Mouse (Mus musculus) CH12.LX (cell line): Measurements from ENCODE around the gene Fabp2. TPM values are rescaled to one million over a fixed set of nuclear protein-coding genes. Genes with fewer than 3 reads are reported as not detected.

Experiments
- DNase-seq: peaks from one replicate; pipeline ENCODE4 v3.0.0-alpha.2; 2013; ENCODE audit errors: extremely low read depth
- H3K27ac ChIP-seq: 2 replicates; pipeline ENCODE4 v1.5.1; 2012; ENCODE audit warnings: low read depth, mild to moderate bottlenecking, control low read depth, moderate library complexity; ENCODE audit not compliant: insufficient read depth
- H3K27me3 ChIP-seq: replicated peaks from 2 replicates; pipeline ENCODE3; 2012; ENCODE audit warnings: inconsistent platforms
- H3K36me3 ChIP-seq, 2 experiments: replicated peaks in 1 of 2; 2 replicates each; pipeline versions ENCODE3 to v1.6.1; 2012; ENCODE audit warnings: inconsistent platforms in 1 of 2, low read length in 1 of 2, mild to moderate bottlenecking in 1 of 2, mixed read lengths in 1 of 2, moderate library complexity in 1 of 2; ENCODE audit not compliant: control insufficient read depth in 1 of 2, insufficient read depth in 1 of 2
- H3K4me1 ChIP-seq, 2 experiments: 2 replicates each; pipeline ENCODE4 v1.6.1; 2012; ENCODE audit warnings: inconsistent platforms in 1 of 2, moderate library complexity in 1 of 2; ENCODE audit not compliant: insufficient read depth in 2 of 2, control insufficient read depth in 1 of 2
- H3K4me2 ChIP-seq: 2 replicates; pipeline ENCODE4 v1.6.1; 2012; ENCODE audit warnings: low read depth, mild to moderate bottlenecking, control low read depth; ENCODE audit not compliant: poor library complexity, insufficient read depth, severe bottlenecking
- H3K4me3 ChIP-seq, 3 experiments: fragments of 150-350 bp in 1 of 3; sonication (generic) in 1 of 3; replicated peaks in 1 of 3; 2 replicates each; pipeline versions ENCODE3 to v1.5.1; 2011 to 2012; ENCODE audit warnings: low read depth in 2 of 3, low read length in 2 of 3, mild to moderate bottlenecking in 2 of 3, moderate library complexity in 2 of 3, control low read depth in 1 of 3, improper control_type of control experiment in 1 of 3, inconsistent platforms in 1 of 3, mixed read lengths in 1 of 3; ENCODE audit not compliant: poor library complexity in 1 of 3
- H3K79me2 ChIP-seq: replicated peaks from 2 replicates; pipeline ENCODE4 v1.6.1; 2012; ENCODE audit warnings: mild to moderate bottlenecking, moderate library complexity; ENCODE audit not compliant: control insufficient read depth, poor library complexity, insufficient read depth, severe bottlenecking; ENCODE audit errors: extremely low read depth
- H3K9ac ChIP-seq: 2 replicates; pipeline ENCODE4 v1.6.1; 2012; ENCODE audit warnings: low read depth, mild to moderate bottlenecking, control low read depth, moderate library complexity; ENCODE audit not compliant: insufficient read depth
- H3K9me3 ChIP-seq: replicated peaks from 2 replicates; pipeline ENCODE3; 2012; ENCODE audit warnings: low read length, inconsistent platforms, mixed read lengths
- E2F4 ChIP-seq: IDR thresholded peaks from 2 replicates; pipeline ENCODE4 v1.6.1; 2011; ENCODE audit warnings: low read depth, low read length, improper control_type of control experiment; ENCODE audit not compliant: insufficient replicate concordance
- EP300 ChIP-seq: IDR thresholded peaks from 2 replicates; pipeline ENCODE4 v1.6.1; 2011; ENCODE audit warnings: low read length, improper control_type of control experiment
- ETS1 ChIP-seq: conservative IDR thresholded peaks from 2 replicates; pipeline ENCODE4 v1.6.1; 2012; ENCODE audit warnings: low read depth, mild to moderate bottlenecking, inconsistent platforms, low read length, improper control_type of control experiment, moderate library complexity
- HCFC1 ChIP-seq: IDR thresholded peaks from 2 replicates; pipeline ENCODE4 v1.6.1; 2012; ENCODE audit warnings: low read depth, mild to moderate bottlenecking, inconsistent platforms, low read length, improper control_type of control experiment
- IRF4 ChIP-seq: IDR thresholded peaks from 2 replicates; pipeline ENCODE4 v1.6.1; 2014; ENCODE audit warnings: low read depth, mild to moderate bottlenecking, inconsistent platforms, low read length, improper control_type of control experiment
- KAT2A ChIP-seq: IDR thresholded peaks from 2 replicates; pipeline ENCODE4 v1.6.1; 2012; ENCODE audit warnings: low read length, improper control_type of control experiment, inconsistent platforms; ENCODE audit not compliant: insufficient replicate concordance
- MAFK ChIP-seq: IDR thresholded peaks from 2 replicates; pipeline ENCODE4 v1.6.1; 2011; ENCODE audit warnings: low read length, improper control_type of control experiment; ENCODE audit not compliant: insufficient replicate concordance
- MAX ChIP-seq: IDR thresholded peaks from 2 replicates; pipeline ENCODE4 v1.6.1; 2011; ENCODE audit warnings: low read length, improper control_type of control experiment
- MYC ChIP-seq: IDR thresholded peaks from 2 replicates; pipeline ENCODE4 v1.6.1; 2011; ENCODE audit warnings: low read depth, mild to moderate bottlenecking, improper control_type of control experiment, low read length
- NELFE ChIP-seq: IDR thresholded peaks from 2 replicates; pipeline ENCODE4 v1.6.1; 2011; ENCODE audit warnings: low read depth, low read length, improper control_type of control experiment
- PAX5 ChIP-seq: IDR thresholded peaks from 2 replicates; pipeline ENCODE4 v1.6.1; 2012; ENCODE audit warnings: low read length, inconsistent platforms, mixed read lengths
- POLR2A ChIP-seq: IDR thresholded peaks from 2 replicates; pipeline ENCODE4 v1.6.1; 2011; ENCODE audit warnings: low read depth, mild to moderate bottlenecking, improper control_type of control experiment, low read length
- RAD21 ChIP-seq: IDR thresholded peaks from 2 replicates; pipeline ENCODE4 v1.6.1; 2011; ENCODE audit warnings: low read depth, mild to moderate bottlenecking, low read length, improper control_type of control experiment, moderate library complexity
- SIN3A ChIP-seq: IDR thresholded peaks from 2 replicates; pipeline ENCODE4 v1.6.1; 2012; ENCODE audit warnings: low read length, improper control_type of control experiment, inconsistent platforms
- SMC3 ChIP-seq: IDR thresholded peaks from 2 replicates; pipeline ENCODE4 v1.6.1; 2011; ENCODE audit warnings: low read depth, low read length, improper control_type of control experiment
- TBP ChIP-seq: conservative IDR thresholded peaks from 2 replicates; pipeline ENCODE4 v1.6.1; 2011; ENCODE audit warnings: low read depth, low read length, improper control_type of control experiment
- TCF12 ChIP-seq: IDR thresholded peaks from 2 replicates; pipeline ENCODE4 v1.6.1; 2014; ENCODE audit warnings: low read depth, mild to moderate bottlenecking, inconsistent platforms, low read length, improper control_type of control experiment
- USF1 ChIP-seq: IDR thresholded peaks from 2 replicates; pipeline ENCODE4 v1.6.1; 2014; ENCODE audit warnings: low read depth, mild to moderate bottlenecking, inconsistent platforms, low read length, improper control_type of control experiment
- USF2 ChIP-seq: conservative IDR thresholded peaks from 2 replicates; pipeline ENCODE4 v1.6.1; 2011; ENCODE audit warnings: low read depth, low read length, improper control_type of control experiment
- ZC3H11A ChIP-seq: IDR thresholded peaks from 2 replicates; pipeline ENCODE4 v1.6.1; 2012; ENCODE audit warnings: low read depth, mild to moderate bottlenecking, inconsistent platforms, low read length, improper control_type of control experiment
- ZMIZ1 ChIP-seq: IDR thresholded peaks from 2 replicates; pipeline ENCODE4 v1.6.1; 2012; ENCODE audit warnings: low read depth, mild to moderate bottlenecking, inconsistent platforms, low read length, improper control_type of control experiment
- ZNF384 ChIP-seq: IDR thresholded peaks from 2 replicates; pipeline ENCODE4 v1.6.1; 2012; ENCODE audit warnings: low read depth, low read length, improper control_type of control experiment, inconsistent platforms
- dilution Hi-C: fragments of 300-500 bp; cut with MboI; formaldehyde crosslinking; loops from 2 replicates; pipeline ENCODE4 v1.14.3; 2020; ENCODE audit warnings: low sequenced_read_pairs; ENCODE audit not compliant: extremely low pct_unique_long_range_greater_than_20kb, extremely low pct_ligation_motif_present
- in situ Hi-C: fragments of 300-500 bp; cut with MboI; formaldehyde crosslinking; loops from 3 replicates; pipeline ENCODE4 v1.14.3; 2019; ENCODE audit warnings: low sequenced_read_pairs, low pct_ligation_motif_present, low pct_unique_long_range_greater_than_20kb, mixed read lengths
- polyA plus RNA-seq: library from polyadenylated mRNA; unstranded; fragments of >175 nt; gene quantifications from 2 replicates; pipeline ENCODE4 v1.2.1, GENCODE M21; 2012; ENCODE audit warnings: low read depth; ENCODE audit not compliant: insufficient read length
- total RNA-seq, 2 experiments: library from RNA; depleted of rRNA; stranded (reverse); fragments of 300-350 nt in 1 of 2; fragments of >200 nt in 1 of 2; gene quantifications; 2 replicates each; pipeline ENCODE4 v1.2.3; 2012 to 2014

Gene Fabp2
- total and polyA plus RNA-seq, 3 experiments = not detected

DNA sequence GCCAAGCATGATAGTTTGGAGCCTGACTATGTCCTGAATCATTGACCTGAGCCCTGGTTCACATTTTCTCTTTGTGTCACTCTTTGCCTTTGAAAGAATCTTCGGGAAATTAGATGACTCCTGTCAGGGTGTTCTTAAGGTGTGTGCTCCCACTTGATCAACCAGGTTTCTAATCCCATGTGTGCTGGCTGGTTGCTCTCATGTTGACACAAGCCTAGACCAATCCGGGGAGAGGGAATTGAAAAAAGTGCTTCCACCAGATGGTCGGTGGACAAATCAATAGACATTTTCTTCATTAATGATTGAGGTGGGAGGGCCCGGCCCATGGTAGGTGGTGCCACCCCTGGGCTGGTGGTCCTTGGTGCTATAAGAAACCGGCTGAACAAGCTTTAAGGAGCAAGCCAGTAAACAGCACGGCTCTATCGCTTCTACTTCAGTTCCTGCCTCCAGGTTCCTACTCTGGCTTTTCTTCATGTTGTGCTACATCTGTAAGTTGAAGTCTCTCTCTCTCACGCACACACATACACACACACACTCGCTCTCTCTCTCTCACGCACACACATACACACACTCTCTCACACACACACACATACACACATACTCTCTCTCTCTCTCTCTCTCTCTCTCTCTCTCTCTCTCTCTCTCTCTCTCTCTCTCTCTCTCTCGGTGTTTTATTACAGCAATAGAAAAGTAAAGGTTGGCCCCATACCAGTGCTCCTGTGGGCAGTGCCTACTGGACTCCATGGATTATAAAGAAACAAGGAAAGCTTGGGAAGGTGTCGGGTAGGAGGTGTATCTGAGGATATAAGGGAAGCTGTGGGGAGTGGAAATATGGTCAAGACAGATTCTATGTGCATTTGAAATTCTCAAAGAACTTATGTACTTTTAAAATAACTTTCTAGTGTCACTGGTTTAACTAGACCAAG lies 34.0 kb upstream of the Fabp2 start:
- no peak for DNase-seq
- no peak for TF ChIP-seq HCFC1
- no peak for TF ChIP-seq POLR2A
- no peak for TF ChIP-seq SMC3
- TF ChIP-seq E2F4 = no peak
- TF ChIP-seq ZC3H11A = no peak
- no peak for TF ChIP-seq ZMIZ1
- no peak for TF ChIP-seq USF1
- TF ChIP-seq MYC = no peak
- no peak for TF ChIP-seq KAT2A
- TF ChIP-seq MAFK = no peak
- TF ChIP-seq NELFE = no peak
- no peak for TF ChIP-seq TCF12
- no peak for TF ChIP-seq TBP
- no peak for TF ChIP-seq IRF4
- TF ChIP-seq, all 38 proteins: peak for 0
- Histone ChIP-seq H3K4me1 (no peaks in the 10 kb centered on the region), H3K79me2 (no peaks in the 10 kb centered on the region), H3K9ac (no peak overlapping the region), H3K4me3 (no peak overlapping the region), H3K27me3 (no peaks in the 10 kb centered on the region), H3K4me2 (no peak overlapping the region), H3K27ac (no peak overlapping the region), H3K9me3 (no peaks in the 10 kb centered on the region), H3K36me3 (no peaks in the 10 kb centered on the region)
- in situ Hi-C loops (no loop called here), dilution Hi-C loops (no loop called here)

DNA sequence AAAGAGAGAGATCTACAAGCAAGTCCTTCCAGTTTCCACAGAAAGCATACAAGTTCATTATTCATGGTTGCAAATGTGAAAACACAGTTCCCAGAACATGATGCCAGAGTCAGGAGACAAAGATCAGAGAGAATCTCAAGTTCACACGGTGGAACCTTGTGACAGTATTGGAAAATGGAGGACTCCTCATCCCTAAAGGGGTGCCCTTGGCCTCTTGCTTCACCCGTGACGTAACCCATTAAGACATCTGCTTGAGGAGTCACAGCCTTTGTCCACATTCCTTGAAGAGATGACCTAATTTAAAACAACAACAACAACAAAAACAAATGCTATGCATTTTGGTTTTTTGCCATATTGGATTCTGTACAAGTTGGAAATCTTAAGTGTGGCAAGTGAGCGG lies 29.8 kb upstream of the Fabp2 start:
- no peak overlapping the region for H3K9ac ChIP-seq

More for the DNA sequence above, 29.8 kb upstream of the Fabp2 start:
- Histone ChIP-seq H3K79me2 (no peaks in the 10 kb centered on the region), H3K36me3 (no peaks in the 10 kb centered on the region), H3K27ac (no peak overlapping the region), H3K4me2 (no peak overlapping the region), H3K9me3 (no peaks in the 10 kb centered on the region), H3K4me1 (no peaks in the 10 kb centered on the region), H3K4me3 (no peak overlapping the region)
- dilution Hi-C loops = no loop called here
- in situ Hi-C loops = no loop called here
- TF ChIP-seq SIN3A (no peak), EP300 (no peak), PAX5 (no peak), USF2 (no peak), ETS1 (no peak), MAX (no peak), ZNF384 (no peak), ZC3H11A (no peak), TCF12 (no peak), RAD21 (no peak), USF1 (no peak)
- TF ChIP-seq, all 38 proteins: peak for 0
- no peak for DNase-seq
- H3K27me3 ChIP-seq = no peaks in the 10 kb centered on the region
